Mouse (Mus musculus) MEL (cell line): ENCODE measurements around the gene Eif2ak3. TPM values are rescaled to one million over a fixed set of nuclear protein-coding genes. Genes with fewer than 3 reads are reported as not detected.
A peak's percentile ranks its signal among the peaks of the same experiment; 100 is the strongest.
"Not testable (repeated sequence)": the region's sequence is repeated elsewhere in the genome, so short reads cannot be mapped to it uniquely, and the experiment has no call there.

Experiments used
- DNase-seq: peaks from one replicate; pipeline ENCODE4 v3.0.0; 2011; ENCODE audit warnings: low read depth, low spot score
- H3K27ac ChIP-seq: 2 replicates; pipeline ENCODE4 v1.5.1; 2012; ENCODE audit warnings: low read depth, mild to moderate bottlenecking, control low read depth, low read length, moderate library complexity; ENCODE audit not compliant: control insufficient read depth
- H3K27me3 ChIP-seq, 2 experiments: fragments of 150-350 bp in 1 of 2; sonication (generic) in 1 of 2; 2 replicates each; pipeline ENCODE4 v1.6.1; 2012; ENCODE audit warnings: low read length in 2 of 2, mild to moderate bottlenecking in 2 of 2, improper control_type of control experiment in 1 of 2, moderate library complexity in 1 of 2; ENCODE audit not compliant: insufficient read depth in 2 of 2, control insufficient read depth in 1 of 2
- H3K36me3 ChIP-seq, 2 experiments: 2 replicates each; pipeline ENCODE4 v1.6.1; 2012 to 2014; ENCODE audit warnings: low read length in 2 of 2, improper control_type of control experiment in 1 of 2, inconsistent platforms in 1 of 2, mild to moderate bottlenecking in 1 of 2; ENCODE audit not compliant: insufficient read depth in 2 of 2, control insufficient read depth in 1 of 2
- H3K4me1 ChIP-seq, 2 experiments: fragments of 150-350 bp in 1 of 2; sonication (generic) in 1 of 2; 2 replicates each; pipeline ENCODE4 v1.6.1; 2012; ENCODE audit warnings: low read length in 2 of 2, improper control_type of control experiment in 1 of 2, mild to moderate bottlenecking in 1 of 2; ENCODE audit not compliant: insufficient read depth in 2 of 2, control insufficient read depth in 1 of 2
- H3K4me3 ChIP-seq, 2 experiments: fragments of 150-350 bp in 1 of 2; sonication (generic) in 1 of 2; 2 replicates each; pipeline ENCODE4 v1.5.1; 2012; ENCODE audit warnings: low read depth in 2 of 2, low read length in 2 of 2, mild to moderate bottlenecking in 2 of 2, moderate library complexity in 2 of 2, control low read depth in 1 of 2, improper control_type of control experiment in 1 of 2; ENCODE audit not compliant: control insufficient read depth in 1 of 2, insufficient read depth in 1 of 2
- H3K79me2 ChIP-seq: 2 replicates; pipeline ENCODE4 v1.6.1; 2012; ENCODE audit warnings: mild to moderate bottlenecking, low read length, moderate library complexity; ENCODE audit not compliant: control insufficient read depth, poor library complexity, insufficient read depth
- H3K9ac ChIP-seq: 2 replicates; pipeline ENCODE4 v1.6.1; 2012; ENCODE audit warnings: low read depth, mild to moderate bottlenecking, control low read depth, low read length, moderate library complexity; ENCODE audit not compliant: control insufficient read depth, poor library complexity, severe bottlenecking
- H3K9me3 ChIP-seq: fragments of 150-350 bp; sonication (generic); replicated peaks from 2 replicates; pipeline ENCODE4 v1.6.1; 2012; ENCODE audit warnings: mild to moderate bottlenecking, low read length, improper control_type of control experiment, moderate library complexity; ENCODE audit not compliant: insufficient read depth
- BHLHE40 ChIP-seq: IDR thresholded peaks from 2 replicates; pipeline ENCODE4 v1.6.1; 2012; ENCODE audit warnings: low read depth, mild to moderate bottlenecking, inconsistent platforms, low read length, improper control_type of control experiment, borderline replicate concordance
- EP300 ChIP-seq, 2 experiments: IDR thresholded peaks; 2 replicates each; pipeline ENCODE4 v1.6.1; 2011; ENCODE audit warnings: improper control_type of control experiment in 2 of 2, low read length in 2 of 2, low read depth in 1 of 2, mild to moderate bottlenecking in 1 of 2
- MAX ChIP-seq: IDR thresholded peaks from 2 replicates; pipeline ENCODE4 v1.6.1; 2011; ENCODE audit warnings: low read length, improper control_type of control experiment
- MAZ ChIP-seq: IDR thresholded peaks from 2 replicates; pipeline ENCODE4 v1.6.1; 2012; ENCODE audit warnings: low read depth, mild to moderate bottlenecking, inconsistent platforms, low read length, improper control_type of control experiment
- MXI1 ChIP-seq: IDR thresholded peaks from 2 replicates; pipeline ENCODE4 v1.6.1; 2011; ENCODE audit warnings: mild to moderate bottlenecking, low read depth, low read length, improper control_type of control experiment
- NRF1 ChIP-seq: IDR thresholded peaks from 2 replicates; pipeline ENCODE4 v1.6.1; 2014; ENCODE audit warnings: low read depth, mild to moderate bottlenecking, inconsistent platforms, low read length, improper control_type of control experiment, moderate library complexity; ENCODE audit not compliant: poor library complexity, insufficient read depth, severe bottlenecking
- RAD21 ChIP-seq: IDR thresholded peaks from 2 replicates; pipeline ENCODE4 v1.6.1; 2011; ENCODE audit warnings: mild to moderate bottlenecking, low read depth, low read length, improper control_type of control experiment
- RCOR1 ChIP-seq: IDR thresholded peaks from 2 replicates; pipeline ENCODE4 v1.6.1; 2012; ENCODE audit warnings: low read depth, mild to moderate bottlenecking, inconsistent platforms, low read length, improper control_type of control experiment
- SMC3 ChIP-seq: IDR thresholded peaks from 2 replicates; pipeline ENCODE4 v1.6.1; 2011; ENCODE audit warnings: low read depth, low read length, improper control_type of control experiment
- TBP ChIP-seq: IDR thresholded peaks from 2 replicates; pipeline ENCODE4 v1.8.0; 2011; ENCODE audit warnings: low read depth, low read length, improper control_type of control experiment
- USF1 ChIP-seq: IDR thresholded peaks from 2 replicates; pipeline ENCODE4 v1.6.1; 2014; ENCODE audit warnings: low read depth, mild to moderate bottlenecking, inconsistent platforms, low read length, improper control_type of control experiment, moderate library complexity
- USF2 ChIP-seq, 2 experiments: IDR thresholded peaks; 2 replicates each; pipeline ENCODE4 v1.6.1; 2011 to 2012; ENCODE audit warnings: improper control_type of control experiment in 2 of 2, low read length in 2 of 2, borderline replicate concordance in 1 of 2, inconsistent platforms in 1 of 2, low read depth in 1 of 2, mild to moderate bottlenecking in 1 of 2; ENCODE audit not compliant: insufficient read depth in 1 of 2
- polyA plus RNA-seq, 2 experiments: library from polyadenylated mRNA; stranded (reverse) in 1 of 2; unstranded in 1 of 2; fragments of >175 nt in 1 of 2; fragments of >200 nt in 1 of 2; gene quantifications; 2 replicates each; pipeline versions ENCODE4 v1.2.1 to v1.2.4; 2012; ENCODE audit warnings: low replicate concordance in 2 of 2, low read depth in 1 of 2; ENCODE audit not compliant: insufficient read length in 2 of 2, insufficient read depth in 1 of 2, missing spikeins in 1 of 2
- total RNA-seq: library from RNA; depleted of rRNA; stranded (reverse); fragments of 300-350 nt; gene quantifications from 2 replicates; pipeline ENCODE4 v1.2.3, GENCODE M21; 2012

Gene Eif2ak3
- total and polyA plus RNA-seq, 3 experiments: 9.1 to 9.9 TPM; not detected in 1

DNA sequence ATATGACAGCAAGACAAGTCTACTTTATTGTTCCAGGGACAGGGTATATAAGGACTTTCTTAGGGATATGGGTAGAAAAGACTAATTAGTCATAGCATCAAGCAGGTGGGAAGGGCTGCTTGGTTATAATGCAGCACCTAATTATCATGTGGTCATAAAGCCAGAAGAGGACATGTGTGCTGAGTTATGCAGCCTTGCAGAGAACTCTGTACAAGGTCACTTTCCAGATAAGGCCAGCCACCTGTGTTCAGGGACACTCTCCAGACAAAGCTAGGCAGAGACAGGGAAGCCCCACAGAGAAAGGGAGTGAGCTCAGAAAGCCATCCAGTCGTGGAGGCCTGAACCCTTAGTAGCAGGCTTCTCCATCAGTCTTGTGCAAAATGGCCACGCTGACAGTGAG lies 22.7 kb upstream of the Eif2ak3 start:
- H3K9ac ChIP-seq: no peak overlapping the region
- no peak overlapping the region for H3K27ac ChIP-seq
- H3K36me3 ChIP-seq: peaks cover 0 to 10% of the 10 kb centered on the region in 2 experiments; a peak in 2 of 4 replicates
- TF ChIP-seq BHLHE40: no peak
- no peak for TF ChIP-seq NRF1
- TF ChIP-seq SMC3: no peak
- TF ChIP-seq MAZ: no peak
- H3K79me2 ChIP-seq: no peaks in the 10 kb centered on the region
- H3K27me3 ChIP-seq: no peaks in the 10 kb centered on the region
- H3K9me3 ChIP-seq: no peaks in the 10 kb centered on the region
- peaks cover 9 to 11% of the 10 kb centered on the region in 2 experiments for H3K4me1 ChIP-seq
- no peak for DNase-seq
- H3K4me3 ChIP-seq: no peak overlapping the region

DNA sequence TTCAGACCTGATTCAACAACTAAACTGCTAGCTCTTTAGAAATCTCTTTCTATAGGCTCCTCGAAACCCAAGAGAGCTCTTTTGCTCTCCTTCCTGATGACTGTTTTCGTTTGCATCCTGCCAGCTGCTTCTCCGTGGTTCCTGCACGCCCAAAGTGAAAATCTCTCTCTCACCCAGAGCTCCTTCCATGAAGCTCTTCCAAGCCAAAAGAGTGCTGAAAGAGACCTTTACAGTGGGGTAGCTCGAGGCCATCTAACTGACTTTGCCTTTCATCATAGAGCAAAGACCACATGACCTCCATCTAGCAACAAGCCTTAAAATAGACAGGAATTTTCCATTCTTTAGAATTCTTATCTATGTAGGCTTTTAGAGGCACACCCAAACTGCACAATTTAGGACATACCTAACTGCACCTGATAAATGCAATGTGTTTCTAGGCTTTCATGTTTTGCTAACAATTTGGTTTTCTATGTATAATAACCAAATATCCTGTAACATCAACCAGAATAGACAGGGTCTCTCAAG lies 21.9 kb upstream of the Eif2ak3 start:
- Histone ChIP-seq H3K4me3 (no peak overlapping the region), H3K9ac (no peak overlapping the region), H3K27me3 (0 out of 4 replicates have a peak, but pooled peaks cover 0 to under 1% of the 10 kb centered on the region in 2 experiments), H3K36me3 (peaks cover 0 to 10% of the 10 kb centered on the region in 2 experiments; a peak in 2 of 4 replicates), H3K27ac (peak overlapping the region; percentile 19; the same call in 1 of the 2 replicates), H3K79me2 (no peaks in the 10 kb centered on the region), H3K9me3 (no peaks in the 10 kb centered on the region), H3K4me1 (peaks cover 9 to 11% of the 10 kb centered on the region in 2 experiments)
- no peak for DNase-seq
- TF ChIP-seq MXI1 (peak; percentile 33; the same call in 1 of the 2 replicates), EP300 (IDR thresholded peaks at IDR 0.05; ENCODE audit: low read depth in 1 of 2, low read length in 2 of 2) (peak; percentile 30 to 44; a peak in 2 of 4 replicates), USF2 (IDR thresholded peaks at IDR 0.05; ENCODE audit: borderline replicate concordance in 1 of 2, insufficient read depth in 1 of 2, low read depth in 1 of 2, low read length in 2 of 2) (0 out of 4 replicates have a peak, but pooled peaks of 1 of the 2 experiments have one; percentile 13), RCOR1 (0 out of 2 replicates have a peak, but pooled peaks have one; percentile 8), MAX (no peak), RAD21 (no peak), USF1 (peak; percentile 76)

DNA sequence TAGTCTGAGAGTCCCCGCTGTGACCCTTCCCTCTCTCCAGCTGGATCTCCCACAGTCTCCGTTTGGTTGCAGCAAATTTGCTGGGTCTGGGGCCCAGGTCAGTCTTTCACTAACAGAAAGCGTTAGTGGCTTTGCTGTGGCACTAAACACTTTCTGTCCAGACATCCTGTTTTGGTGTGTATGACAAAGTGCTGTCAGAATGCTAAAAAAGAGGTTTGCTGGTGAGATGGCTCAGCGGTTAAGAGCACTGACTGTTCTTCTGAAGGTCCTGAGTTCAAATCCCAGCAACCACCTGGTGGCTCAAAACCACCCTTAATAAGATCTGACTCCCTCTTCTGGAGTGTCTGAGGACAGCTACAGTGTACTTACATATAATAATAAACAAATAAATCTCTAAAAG lies 21.0 kb upstream of the Eif2ak3 start:
- H3K27me3 ChIP-seq, H3K4me3 ChIP-seq, H3K9ac ChIP-seq, H3K9me3 ChIP-seq, H3K27ac ChIP-seq, H3K36me3 ChIP-seq, DNase-seq, H3K79me2 ChIP-seq: not testable (repeated sequence)
- H3K4me1 ChIP-seq: peaks cover 9 to 11% of the 10 kb centered on the region in 2 experiments
- peak; percentile 77 for TF ChIP-seq TBP
